Mouse (Mus musculus) forebrain, embryonic 13.5 days (tissue): ENCODE results near the gene Sept11. TPM values are rescaled to one million over a fixed set of nuclear protein-coding genes. Genes with fewer than 3 reads are reported as not detected.

Experiments
- ATAC-seq: fragments of 200-750 bp; cut with Nextera tagmentation; 2 replicates; pipeline ENCODE4 v1.8.0; 2017
- H3K27ac ChIP-seq: fragments of 300-500 bp; sonication (generic); 2 replicates; pipeline ENCODE4 v1.5.1; 2015; ENCODE audit warnings: inconsistent platforms, mild to moderate bottlenecking, moderate library complexity
- H3K27me3 ChIP-seq: fragments of 300-500 bp; sonication (generic); 2 replicates; pipeline ENCODE4 v1.6.1; 2015; ENCODE audit warnings: mild to moderate bottlenecking, inconsistent platforms
- H3K36me3 ChIP-seq: fragments of 300-500 bp; sonication (generic); 2 replicates; pipeline ENCODE4 v1.6.1; 2015; ENCODE audit warnings: mild to moderate bottlenecking, inconsistent platforms; ENCODE audit not compliant: poor library complexity, severe bottlenecking
- H3K4me1 ChIP-seq: fragments of 300-500 bp; sonication (generic); 2 replicates; pipeline ENCODE4 v1.6.1; 2015; ENCODE audit warnings: inconsistent platforms
- H3K4me2 ChIP-seq: fragments of 300-500 bp; sonication (generic); 2 replicates; pipeline ENCODE4 v1.6.1; 2015; ENCODE audit warnings: inconsistent platforms, mild to moderate bottlenecking, moderate library complexity
- H3K4me3 ChIP-seq: fragments of 300-500 bp; sonication (generic); 2 replicates; pipeline ENCODE4 v1.5.1; 2015; ENCODE audit warnings: mild to moderate bottlenecking, inconsistent platforms
- H3K9ac ChIP-seq: fragments of 300-500 bp; sonication (generic); 2 replicates; pipeline ENCODE4 v1.6.1; 2015; ENCODE audit warnings: mild to moderate bottlenecking, inconsistent platforms
- H3K9me3 ChIP-seq: fragments of 300-500 bp; sonication (generic); replicated peaks from 2 replicates; pipeline ENCODE4 v1.6.1; 2016; ENCODE audit warnings: inconsistent platforms
- WGBS: fragments of 180-500 bp; shearing (Covaris S2); methylation state at CpG from one replicate; pipeline ENCODE4 v1.1.7; 2015; 5-methylcytosine and 5-hydroxymethylcytosine counted together
- polyA plus RNA-seq: library from polyadenylated mRNA; unstranded; fragments of >200 nt; fragmentation: Nextera tagmentation; extraction: Ambion mirVana; gene quantifications from 2 replicates; pipeline ENCODE4 v1.2.1, GENCODE M21; 2015

Gene Sept11
- polyA plus RNA-seq, 1 experiment from 2014 or later = 201 TPM

- 90% methylated on average over 1 of the region's 1 CpGs for WGBS
- Histone ChIP-seq H3K36me3 (peaks cover 43% of the 10 kb centered on the region), H3K4me2 (no peak overlapping the region), H3K27me3 (no peaks in the 10 kb centered on the region), H3K4me1 (peaks cover 16% of the 10 kb centered on the region), H3K4me3 (no peak overlapping the region), H3K27ac (no peak overlapping the region), H3K9ac (no peak overlapping the region), H3K9me3 (no peaks in the 10 kb centered on the region)
- ATAC-seq = no peak
Measured at GRCm38 (mm10) chr5:93201181-93201580, 107.9 kb downstream of the Sept11 start.

- Histone ChIP-seq H3K27me3 (no peaks in the 10 kb centered on the region), H3K27ac (peak overlapping the region; percentile 94), H3K4me3 (peak overlapping the region; percentile 93), H3K4me2 (peak overlapping the region; percentile 92), H3K9ac (peak overlapping the region; percentile 98), H3K9me3 (no peaks in the 10 kb centered on the region), H3K4me1 (peaks cover 24% of the 10 kb centered on the region), H3K36me3 (peaks cover 14% of the 10 kb centered on the region)
- peak; percentile 52 for ATAC-seq
- under 1% methylated on average over 37 of the region's 63 CpGs for WGBS
Measured at GRCm38 (mm10) chr5:93205371-93206108, 112.3 kb downstream of the Sept11 start.

DNA sequence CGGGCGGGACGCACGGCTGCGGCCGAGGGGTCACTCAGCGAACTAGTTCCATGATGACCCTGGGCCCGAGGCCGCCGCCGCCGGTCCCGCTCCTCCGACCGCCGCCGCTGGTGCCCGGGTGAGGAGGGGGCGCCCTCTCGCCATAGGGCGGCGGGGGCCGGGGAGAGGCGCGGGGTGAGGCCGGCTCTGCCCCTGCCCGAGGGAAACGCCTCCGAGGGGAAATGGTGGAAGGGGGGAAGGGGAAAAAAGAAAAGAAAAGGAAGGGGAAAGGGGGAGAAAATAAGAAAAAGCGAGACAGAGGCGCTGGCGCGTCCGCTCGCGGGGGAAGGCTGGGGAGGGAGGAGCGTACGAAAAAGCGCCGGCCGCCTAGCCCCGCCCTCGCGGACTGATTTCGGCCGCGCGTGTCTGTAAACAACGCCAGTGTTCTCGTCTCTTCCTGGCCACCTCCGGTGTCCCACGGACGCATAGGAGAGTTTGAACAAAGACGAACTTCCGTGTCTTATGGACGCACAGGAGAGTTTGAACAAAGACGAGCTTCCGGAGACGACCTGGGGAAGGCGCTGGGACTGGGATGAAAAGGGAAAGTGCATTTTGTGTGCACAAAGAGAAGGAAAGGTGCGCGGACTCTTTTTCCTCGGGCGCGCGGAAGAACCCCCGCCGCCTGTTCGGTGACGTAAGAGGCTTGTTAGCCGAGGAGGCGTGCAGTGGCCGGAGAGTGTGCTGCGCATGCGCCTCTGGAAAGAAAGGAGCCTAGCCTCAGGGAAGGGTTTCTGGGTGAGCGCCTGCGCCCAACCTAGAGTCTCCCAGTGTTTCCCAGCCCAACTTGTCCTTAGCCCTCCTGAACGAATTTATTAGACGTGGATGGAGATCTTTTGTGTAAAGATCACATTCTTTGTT is 113.1 kb downstream of the Sept11 start, which contains the start of the genes Ccni and 2010109A12Rik:
Gene Ccni, minus strand, starts transcription at position 387 of the 897 bp plus-strand sequence.
Gene 2010109A12Rik, plus strand, starts transcription at position 410 of the 897 bp plus-strand sequence.
- WGBS = 0% methylated on average over 77 of the region's 79 CpGs
- H3K4me2 ChIP-seq = peak within 1 kb of the TSS; percentile 92
- H3K27me3 ChIP-seq = no peaks in the 10 kb centered on the region
- H3K27ac ChIP-seq = peak within 1 kb of the TSS; percentile 94
- H3K4me1 ChIP-seq = peaks cover 24% of the 10 kb centered on the region
- H3K9me3 ChIP-seq = no peaks in the 10 kb centered on the region
- H3K4me3 ChIP-seq = peak within 1 kb of the TSS; percentile 93
- peak within 1 kb of the TSS; percentile 98 for H3K9ac ChIP-seq
- ATAC-seq = peak; percentile 96
- peaks cover 8% of the 10 kb centered on the region for H3K36me3 ChIP-seq

- ATAC-seq = peak; percentile 60
Measured at GRCm38 (mm10) chr5:93207006-93207348, 113.7 kb downstream of the Sept11 start.

DNA sequence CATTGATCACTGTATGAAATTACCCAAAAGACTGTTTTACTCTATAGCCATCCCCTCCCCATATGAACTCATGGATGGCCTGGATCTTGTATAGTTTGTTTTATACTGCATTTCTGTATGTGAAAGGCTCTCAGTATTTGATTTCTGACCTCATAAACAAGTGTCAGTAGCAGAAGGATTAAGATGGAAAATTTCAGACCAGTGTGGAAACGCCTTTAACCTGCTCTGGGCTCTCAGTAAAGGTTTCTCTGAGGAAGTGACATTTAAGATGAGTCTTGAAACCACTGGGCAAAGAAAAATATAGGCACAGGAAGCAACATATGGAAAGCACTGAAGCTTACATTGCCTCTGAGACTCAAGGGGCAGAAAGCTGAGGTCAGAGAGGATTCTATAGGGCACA is 114.3 kb downstream of the Sept11 start:
- peak overlapping the region; percentile 60; the same call in 1 of the 2 replicates for H3K4me2 ChIP-seq
- H3K9ac ChIP-seq = peak overlapping the region; percentile 98
- WGBS = 91% methylated on average over 1 of the region's 1 CpGs
- no peaks in the 10 kb centered on the region for H3K27me3 ChIP-seq
- no peak overlapping the region for H3K4me3 ChIP-seq
- no peaks in the 10 kb centered on the region for H3K9me3 ChIP-seq
- peaks cover 24% of the 10 kb centered on the region for H3K4me1 ChIP-seq
- H3K36me3 ChIP-seq = no peaks in the 10 kb centered on the region
- peak overlapping the region; percentile 94; the same call in 1 of the 2 replicates for H3K27ac ChIP-seq
- no peak for ATAC-seq

More at GRCm38 (mm10) chr5:93207006-93207348, 113.7 kb downstream of the Sept11 start:
- Histone ChIP-seq H3K4me2 (peak overlapping the region; percentile 60), H3K4me1 (peaks cover 24% of the 10 kb centered on the region), H3K27ac (peak overlapping the region; percentile 94), H3K4me3 (peak overlapping the region; percentile 93), H3K36me3 (peaks cover 2% of the 10 kb centered on the region; the same call in 1 of the 2 replicates), H3K9me3 (no peaks in the 10 kb centered on the region), H3K9ac (peak overlapping the region; percentile 98), H3K27me3 (no peaks in the 10 kb centered on the region)
- WGBS = 3% methylated on average over 6 of the region's 6 CpGs

- no peak for ATAC-seq
- Histone ChIP-seq H3K27me3 (no peaks in the 10 kb centered on the region), H3K36me3 (no peaks in the 10 kb centered on the region), H3K4me3 (no peak overlapping the region), H3K9ac (no peak overlapping the region), H3K27ac (no peak overlapping the region), H3K4me2 (no peak overlapping the region), H3K9me3 (no peaks in the 10 kb centered on the region), H3K4me1 (no peaks in the 10 kb centered on the region)
- 87% methylated on average over 3 of the region's 3 CpGs for whole genome bisulfite sequencing
Measured at GRCm38 (mm10) chr5:93218375-93218774, 125.1 kb downstream of the Sept11 start.

- H3K27ac ChIP-seq = no peak overlapping the region
- no peak for ATAC-seq
- H3K4me2 ChIP-seq = no peak overlapping the region
- no peak overlapping the region for H3K4me3 ChIP-seq
- H3K9ac ChIP-seq = no peak overlapping the region
- no peaks in the 10 kb centered on the region for H3K36me3 ChIP-seq
- no peaks in the 10 kb centered on the region for H3K4me1 ChIP-seq
- H3K9me3 ChIP-seq = no peaks in the 10 kb centered on the region
- WGBS = 74% methylated on average over 3 of the region's 3 CpGs
- no peaks in the 10 kb centered on the region for H3K27me3 ChIP-seq
Measured at GRCm38 (mm10) chr5:93221661-93222060, 128.4 kb downstream of the Sept11 start.

DNA sequence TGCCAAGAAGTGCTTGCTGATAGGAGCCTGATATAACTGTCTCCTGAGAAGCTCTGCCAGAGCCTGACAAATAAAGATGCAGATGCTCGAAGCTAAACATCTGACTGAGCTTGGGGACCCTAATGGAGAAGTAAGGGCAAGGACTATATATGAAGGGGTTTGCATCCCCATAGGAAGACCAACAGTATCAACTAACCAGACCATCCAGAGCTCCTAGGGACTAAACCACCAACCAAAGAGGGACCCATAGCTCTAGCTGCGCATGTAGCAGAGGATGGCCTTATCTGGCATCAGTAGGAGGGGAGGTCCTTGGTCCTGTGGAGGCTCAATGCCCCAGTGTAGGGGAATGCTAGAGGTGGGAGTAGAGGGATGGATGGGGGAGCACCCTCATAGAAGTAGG is 131.3 kb downstream of the Sept11 start:
- Histone ChIP-seq H3K4me1 (no peaks in the 10 kb centered on the region), H3K27ac (no peak overlapping the region), H3K9ac (no peak overlapping the region), H3K36me3 (no peaks in the 10 kb centered on the region), H3K27me3 (no peaks in the 10 kb centered on the region), H3K4me2 (no peak overlapping the region), H3K9me3 (no peaks in the 10 kb centered on the region), H3K4me3 (no peak overlapping the region)
- 88% methylated on average over 2 of the region's 2 CpGs for WGBS
- no peak for ATAC-seq

Other genes with a start within 250 kb of the Sept11 start
- gene Sowahb, start 48.4 kb upstream of the Sept11 start, polyA plus RNA-seq = not detected in 2 replicates
- 161 and 183 TPM in 2 replicates for gene Ccni, start 113.1 kb downstream of the Sept11 start, polyA plus RNA-seq
- gene 2010109A12Rik, start 113.1 kb downstream of the Sept11 start, polyA plus RNA-seq = 2.3 and 3.0 TPM in 2 replicates
- gene Ccng2, start 173.8 kb downstream of the Sept11 start, polyA plus RNA-seq = 130 and 141 TPM in 2 replicates